Mouse (Mus musculus) hindbrain, embryonic 10.5 days (tissue): Measurements from ENCODE around the gene Pvr. TPM values are rescaled to one million over a fixed set of nuclear protein-coding genes. Genes with fewer than 3 reads are reported as not detected.

Source experiments
- DNase-seq: peaks from one replicate; pipeline ENCODE4 v3.0.0-alpha.2; 2017; ENCODE audit warnings: low spot score
- H3K27ac ChIP-seq: fragments of 300-500 bp; sonication (generic); 2 replicates; pipeline ENCODE4 v1.5.1; 2016; ENCODE audit warnings: mild to moderate bottlenecking, moderate library complexity
- H3K27me3 ChIP-seq: fragments of 300-500 bp; sonication (generic); 2 replicates; pipeline ENCODE4 v1.6.1; 2016; ENCODE audit warnings: mild to moderate bottlenecking; ENCODE audit not compliant: poor library complexity, insufficient read depth, severe bottlenecking
- H3K36me3 ChIP-seq: fragments of 300-500 bp; sonication (generic); 2 replicates; pipeline ENCODE4 v1.6.1; 2016; ENCODE audit warnings: mild to moderate bottlenecking, moderate library complexity
- H3K4me1 ChIP-seq: fragments of 300-500 bp; sonication (generic); replicated peaks from 2 replicates; pipeline ENCODE4 v1.6.1; 2016; ENCODE audit warnings: mild to moderate bottlenecking
- H3K4me3 ChIP-seq: fragments of 300-500 bp; sonication (generic); 2 replicates; pipeline ENCODE4 v1.5.1; 2016; ENCODE audit warnings: mild to moderate bottlenecking, moderate library complexity
- H3K9me3 ChIP-seq: fragments of 300-500 bp; sonication (generic); 2 replicates; pipeline ENCODE4 v1.6.1; 2016; ENCODE audit warnings: mild to moderate bottlenecking, moderate library complexity
- WGBS: fragments of 180-500 bp; shearing (Covaris S2); methylation state at CpG from one replicate; pipeline ENCODE4 v1.1.7; 2016; 5-methylcytosine and 5-hydroxymethylcytosine counted together
- polyA plus RNA-seq: library from polyadenylated mRNA; unstranded; fragments of >200 nt; fragmentation: Nextera tagmentation; extraction: Ambion mirVana; gene quantifications from 2 replicates; pipeline ENCODE4 v1.2.1, GENCODE M21; 2016

Pvr gene
- polyA plus RNA-seq, 1 experiment from 2014 or later = 4.4 TPM

DNA sequence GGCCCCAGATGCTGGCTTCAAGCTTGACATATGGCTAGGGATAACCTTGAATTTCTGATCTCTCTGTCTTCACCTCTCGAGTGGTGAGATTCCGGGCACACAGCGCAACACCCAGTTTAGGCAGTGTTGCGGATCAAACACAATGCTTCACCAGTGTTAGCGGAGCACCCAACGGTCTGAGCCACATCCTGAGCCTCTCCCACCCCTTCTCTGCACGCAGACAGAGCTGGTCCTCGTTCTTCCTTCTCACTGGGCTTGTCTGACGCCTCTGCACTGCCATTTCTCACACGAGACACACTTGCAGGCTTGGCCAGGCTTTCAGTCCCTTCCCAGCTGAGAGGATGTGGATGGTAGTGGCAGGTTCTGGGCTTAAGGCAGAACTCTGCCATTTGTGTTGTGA, 61.2 kb downstream of the Pvr start:
- no peaks in the 10 kb centered on the region for H3K36me3 ChIP-seq
- H3K4me1 ChIP-seq = no peaks in the 10 kb centered on the region
- H3K4me3 ChIP-seq = no peak overlapping the region
- WGBS = 82% methylated on average over 10 of the region's 10 CpGs
- no peak for DNase-seq
- H3K9me3 ChIP-seq = peaks cover 11% of the 10 kb centered on the region; the same call in 1 of the 2 replicates
- peaks cover 3% of the 10 kb centered on the region; the same call in 1 of the 2 replicates for H3K27me3 ChIP-seq
- H3K27ac ChIP-seq = no peak overlapping the region

DNA sequence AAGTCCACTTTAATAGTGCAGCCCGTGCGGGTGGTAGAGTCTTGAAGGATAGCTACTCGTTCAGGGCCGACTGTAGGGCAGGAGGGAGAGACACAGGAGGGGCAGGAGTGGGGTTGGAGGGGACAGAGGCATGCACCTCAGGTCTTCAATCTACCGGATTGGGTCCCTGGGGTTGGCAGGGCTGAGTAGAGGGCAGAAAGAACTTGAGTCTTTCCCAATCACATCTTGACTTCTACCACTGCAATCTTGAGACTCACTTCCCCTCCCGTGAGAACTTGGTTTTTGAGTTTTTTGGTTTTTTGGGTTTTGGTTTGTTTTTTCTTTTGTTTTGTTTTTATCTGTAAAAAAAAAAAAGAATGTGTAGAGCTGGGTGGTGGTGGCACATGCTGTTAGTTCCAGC, 64.7 kb downstream of the Pvr start:
- H3K9me3 ChIP-seq = peaks cover 14% of the 10 kb centered on the region; the same call in 1 of the 2 replicates
- H3K27me3 ChIP-seq = peaks cover 25% of the 10 kb centered on the region
- 86% methylated on average over 6 of the region's 6 CpGs for WGBS
- H3K36me3 ChIP-seq = no peaks in the 10 kb centered on the region
- no peak for DNase-seq
- H3K4me3 ChIP-seq = no peak overlapping the region
- H3K4me1 ChIP-seq = peaks cover 7% of the 10 kb centered on the region
- H3K27ac ChIP-seq = no peak overlapping the region

DNA sequence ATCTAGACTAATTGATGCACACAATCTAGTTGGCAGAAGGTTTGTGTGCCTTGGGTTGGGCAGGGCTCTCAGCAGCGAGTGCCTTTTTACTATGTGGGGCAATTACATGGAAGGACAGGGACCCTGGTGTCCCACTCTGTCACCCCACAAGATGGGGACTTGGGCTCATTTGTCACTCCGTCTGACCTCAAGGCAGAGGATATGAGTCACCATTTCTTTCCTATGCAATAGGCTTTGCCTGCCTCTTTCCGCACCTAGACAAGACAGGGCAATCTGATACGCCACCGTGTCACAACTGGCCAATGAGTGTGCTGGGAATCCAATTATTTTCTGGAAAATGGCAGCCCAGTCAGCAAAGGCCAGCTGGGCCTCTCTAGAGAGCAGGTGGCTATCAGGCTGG, 65.3 kb downstream of the Pvr start:
- no peak for DNase-seq
- H3K4me3 ChIP-seq = no peak overlapping the region
- H3K27me3 ChIP-seq = peaks cover 30% of the 10 kb centered on the region
- no peaks in the 10 kb centered on the region for H3K36me3 ChIP-seq
- H3K9me3 ChIP-seq = peaks cover 8% of the 10 kb centered on the region; the same call in 1 of the 2 replicates
- peaks cover 7% of the 10 kb centered on the region for H3K4me1 ChIP-seq
- 87% methylated on average over 5 of the region's 5 CpGs for WGBS
- no peak overlapping the region for H3K27ac ChIP-seq

Other genes with a start within 250 kb of the Pvr start
- 0.30 TPM in 1 of 2 replicates, not detected in the other for gene Apoc2, start 243.2 kb downstream of the Pvr start, polyA plus RNA-seq
- gene Gm44805, start 239.7 kb downstream of the Pvr start, polyA plus RNA-seq = not detected in 2 replicates
- gene Apoc4, start 239.7 kb downstream of the Pvr start, polyA plus RNA-seq = not detected in 2 replicates
- 2.2 and 2.3 TPM in 2 replicates for gene Apoc1, start 228.5 kb downstream of the Pvr start, polyA plus RNA-seq
- 179 and 230 TPM in 2 replicates for gene Apoe, start 222.0 kb downstream of the Pvr start, polyA plus RNA-seq
- gene Tomm40, start 205.7 kb downstream of the Pvr start, polyA plus RNA-seq = 209 and 211 TPM in 2 replicates
- 89.0 and 99.8 TPM in 2 replicates for gene Nectin2, start 170.7 kb downstream of the Pvr start, polyA plus RNA-seq
- 46.8 and 57.3 TPM in 2 replicates for gene Bcam, start 150.1 kb downstream of the Pvr start, polyA plus RNA-seq
- 1.2 and 1.8 TPM in 2 replicates for gene Cblc, start 124.4 kb downstream of the Pvr start, polyA plus RNA-seq
- gene Bcl3, start 98.4 kb downstream of the Pvr start, polyA plus RNA-seq = 0.60 and 0.78 TPM in 2 replicates
- gene Gm19345, start 69.2 kb downstream of the Pvr start, polyA plus RNA-seq = 0.20 TPM in 1 of 2 replicates, not detected in the other
- gene Ceacam16, start 59.9 kb downstream of the Pvr start, polyA plus RNA-seq = not detected in 2 replicates
- gene Ceacam19, start 33.2 kb downstream of the Pvr start, polyA plus RNA-seq = not detected in 2 replicates
- gene Igsf23, start 29.6 kb upstream of the Pvr start, polyA plus RNA-seq = 0.21 and 0.41 TPM in 2 replicates
- gene Ceacam20, start 44.3 kb upstream of the Pvr start, polyA plus RNA-seq = not detected in 2 replicates
- not detected in 2 replicates for gene Nlrp9b, start 70.3 kb upstream of the Pvr start, polyA plus RNA-seq
- gene Vmn1r91, start 178.5 kb upstream of the Pvr start, polyA plus RNA-seq = not detected in 2 replicates
- not detected in 2 replicates for gene Gm16442, start 201.4 kb upstream of the Pvr start, polyA plus RNA-seq
- not detected in 2 replicates for gene Vmn1r93, start 217.9 kb upstream of the Pvr start, polyA plus RNA-seq
- gene Vmn1r94, start 247.2 kb upstream of the Pvr start, polyA plus RNA-seq = not detected in 2 replicates